Mouse (Mus musculus): ENCODE measurements around the gene Nlgn1. TPM values are rescaled to one million over a fixed set of nuclear protein-coding genes. Genes with fewer than 3 reads are reported as not detected.

Gene Nlgn1
- polyA plus RNA-seq, 1 experiment, result 0.15 TPM

GRCm38 (mm10) chr3:26216231-26216630, 116.0 kb downstream of the Nlgn1 start:
- no peak overlapping the region for H3K4me3 ChIP-seq (replicated peaks; ENCODE audit: extremely low read depth, low read depth, low read length)
- no peaks in the 10 kb centered on the region for H3K4me1 ChIP-seq (ENCODE audit: control insufficient read depth, insufficient read depth, low read length)
- 68% methylated on average over 5 of the region's 5 CpGs for WGBS
- no peak for TF ChIP-seq CTCF (IDR thresholded peaks at IDR 0.05; ENCODE audit: insufficient read depth, low read length)
- TF ChIP-seq POLR2A (IDR thresholded peaks at IDR 0.05; ENCODE audit: borderline replicate concordance, extremely low read depth, low read depth, low read length), result no peak
- no peak for DNase-seq

DNA sequence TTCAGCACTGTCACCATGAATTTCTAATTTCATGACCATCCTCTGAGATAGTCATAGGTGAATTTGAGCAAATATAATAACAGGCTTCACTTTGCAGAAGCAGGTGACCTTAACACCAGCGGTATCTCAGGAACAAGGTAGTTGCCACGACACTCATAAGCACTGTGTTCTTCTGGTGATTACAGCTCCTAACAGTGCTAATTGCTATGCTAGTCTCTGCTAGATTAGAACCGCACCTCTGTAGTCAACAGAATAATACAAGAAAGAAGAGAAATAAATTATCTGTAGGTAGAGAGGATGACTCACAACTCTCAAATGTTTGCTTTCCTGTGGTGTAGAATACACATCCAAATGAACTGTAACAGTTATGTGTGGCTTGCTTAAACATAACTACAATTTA, 129.6 kb downstream of the Nlgn1 start:
- 78% methylated on average over 3 of the region's 3 CpGs for WGBS
- Histone ChIP-seq H3K4me3 (replicated peaks; ENCODE audit: extremely low read depth, low read depth, low read length) (no peak overlapping the region), H3K4me1 (ENCODE audit: control insufficient read depth, insufficient read depth, low read length) (no peaks in the 10 kb centered on the region)
- TF ChIP-seq CTCF (IDR thresholded peaks at IDR 0.05; ENCODE audit: insufficient read depth, low read length), result no peak
- DNase-seq, result no peak

GRCm38 (mm10) chr3:26201410-26201809, 130.8 kb downstream of the Nlgn1 start:
- Histone ChIP-seq H3K4me1 (ENCODE audit: control insufficient read depth, insufficient read depth, low read length) (no peaks in the 10 kb centered on the region), H3K4me3 (replicated peaks; ENCODE audit: extremely low read depth, low read depth, low read length) (no peak overlapping the region)
- no peak for DNase-seq
- TF ChIP-seq CTCF (IDR thresholded peaks at IDR 0.05; ENCODE audit: insufficient read depth, low read length) (no peak), POLR2A (IDR thresholded peaks at IDR 0.05; ENCODE audit: borderline replicate concordance, extremely low read depth, low read depth, low read length) (no peak)
- WGBS, result 31% methylated on average over 1 of the region's 1 CpGs

DNA sequence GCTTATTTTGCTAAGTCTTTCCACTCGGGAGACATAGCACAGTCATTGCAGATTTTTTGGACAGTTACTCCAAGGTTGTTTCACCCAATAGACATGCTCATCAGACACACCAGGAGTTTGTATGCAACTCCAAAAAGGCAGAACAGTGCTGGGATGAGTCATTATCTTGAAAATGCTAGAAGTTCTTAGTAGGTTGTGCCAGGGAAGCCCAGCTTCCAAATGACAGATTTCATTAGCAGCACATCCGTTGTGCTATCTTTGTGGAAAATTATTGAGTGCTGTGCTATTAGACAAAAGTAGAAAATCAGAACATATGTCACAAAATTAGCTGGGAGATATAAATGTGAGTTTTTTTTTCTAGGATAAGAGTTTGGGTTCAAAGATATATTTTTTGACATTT, 137.3 kb downstream of the Nlgn1 start:
- 51% methylated on average over 2 of the region's 2 CpGs for WGBS
- no peak overlapping the region for H3K4me3 ChIP-seq (replicated peaks; ENCODE audit: extremely low read depth, low read depth, low read length)

DNA sequence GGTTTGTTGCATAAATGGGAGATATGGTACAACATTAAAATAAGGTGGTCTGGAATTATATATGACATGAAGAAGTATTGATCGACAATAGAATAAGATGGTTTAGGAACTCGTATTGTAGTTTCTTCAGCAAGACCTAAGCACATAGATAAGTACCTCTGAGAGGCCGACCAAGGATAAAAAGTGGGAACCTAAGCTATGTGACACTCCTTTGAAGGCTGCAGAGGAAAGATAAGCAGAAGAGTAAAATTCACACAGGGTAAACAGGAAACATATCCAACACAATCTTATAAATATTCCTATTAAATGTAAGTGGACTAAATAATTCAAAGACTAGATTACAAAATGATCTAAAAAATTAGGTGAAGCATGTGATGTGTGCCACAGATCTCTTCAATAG, 151.2 kb downstream of the Nlgn1 start:
- DNase-seq, result no peak
- Histone ChIP-seq H3K4me3 (replicated peaks; ENCODE audit: extremely low read depth, low read depth, low read length) (no peak overlapping the region), H3K4me1 (ENCODE audit: control insufficient read depth, insufficient read depth, low read length) (no peaks in the 10 kb centered on the region)
- 82% methylated on average over 3 of the region's 3 CpGs for WGBS
- TF ChIP-seq CTCF (IDR thresholded peaks at IDR 0.05; ENCODE audit: insufficient read depth, low read length) (no peak), POLR2A (IDR thresholded peaks at IDR 0.05; ENCODE audit: borderline replicate concordance, extremely low read depth, low read depth, low read length) (no peak)

More for the DNA sequence above, 137.3 kb downstream of the Nlgn1 start:
- no peaks in the 10 kb centered on the region for H3K4me1 ChIP-seq (ENCODE audit: control insufficient read depth, insufficient read depth, low read length)
- no peak for TF ChIP-seq POLR2A (IDR thresholded peaks at IDR 0.05; ENCODE audit: borderline replicate concordance, extremely low read depth, low read depth, low read length)
- no peak for TF ChIP-seq CTCF (IDR thresholded peaks at IDR 0.05; ENCODE audit: insufficient read depth, low read length)
- no peak for DNase-seq

GRCm38 (mm10) chr3:26175371-26175770, 156.9 kb downstream of the Nlgn1 start:
- 89% methylated on average over 4 of the region's 4 CpGs for WGBS
- TF ChIP-seq CTCF (IDR thresholded peaks at IDR 0.05; ENCODE audit: insufficient read depth, low read length), result no peak
- no peak for TF ChIP-seq POLR2A (IDR thresholded peaks at IDR 0.05; ENCODE audit: borderline replicate concordance, extremely low read depth, low read depth, low read length)

DNA sequence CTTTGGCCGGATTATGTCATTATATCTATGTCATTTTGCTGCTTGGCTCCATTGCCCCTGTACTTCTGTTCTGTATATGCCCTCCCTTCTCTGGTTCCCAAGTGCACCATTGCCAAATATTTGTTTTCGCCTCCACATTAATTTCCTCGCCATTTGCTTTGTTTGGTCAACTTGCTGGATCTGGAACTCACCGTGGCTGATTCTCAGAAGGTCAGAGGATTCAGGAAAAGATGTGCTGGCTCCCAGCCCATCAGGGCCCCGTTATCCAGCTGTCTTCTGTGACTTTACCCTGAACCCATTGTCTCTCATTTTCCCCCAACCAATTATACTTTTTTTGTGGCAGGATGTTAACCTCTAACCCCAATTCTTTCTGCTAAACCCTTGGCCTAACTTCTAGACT, 158.0 kb downstream of the Nlgn1 start:
- Histone ChIP-seq H3K4me3 (replicated peaks; ENCODE audit: extremely low read depth, low read depth, low read length) (no peak overlapping the region), H3K4me1 (ENCODE audit: control insufficient read depth, insufficient read depth, low read length) (no peaks in the 10 kb centered on the region)
- TF ChIP-seq POLR2A (IDR thresholded peaks at IDR 0.05; ENCODE audit: borderline replicate concordance, extremely low read depth, low read depth, low read length) (no peak), CTCF (IDR thresholded peaks at IDR 0.05; ENCODE audit: insufficient read depth, low read length) (no peak)
- no peak for DNase-seq
- 38% methylated on average over 5 of the region's 5 CpGs for WGBS

More at GRCm38 (mm10) chr3:26175371-26175770, 156.9 kb downstream of the Nlgn1 start:
- no peak for DNase-seq
- Histone ChIP-seq H3K4me3 (replicated peaks; ENCODE audit: extremely low read depth, low read depth, low read length) (no peak overlapping the region), H3K4me1 (ENCODE audit: control insufficient read depth, insufficient read depth, low read length) (no peaks in the 10 kb centered on the region)

GRCm38 (mm10) chr3:26173613-26174012, 158.6 kb downstream of the Nlgn1 start:
- WGBS, result 74% methylated on average over 3 of the region's 3 CpGs
- TF ChIP-seq CTCF (IDR thresholded peaks at IDR 0.05; ENCODE audit: insufficient read depth, low read length) (no peak), POLR2A (IDR thresholded peaks at IDR 0.05; ENCODE audit: borderline replicate concordance, extremely low read depth, low read depth, low read length) (no peak)
- no peak overlapping the region for H3K4me3 ChIP-seq (replicated peaks; ENCODE audit: extremely low read depth, low read depth, low read length)

GRCm38 (mm10) chr3:26166711-26167110, 165.5 kb downstream of the Nlgn1 start:
- TF ChIP-seq POLR2A (IDR thresholded peaks at IDR 0.05; ENCODE audit: borderline replicate concordance, extremely low read depth, low read depth, low read length) (no peak), CTCF (IDR thresholded peaks at IDR 0.05; ENCODE audit: insufficient read depth, low read length) (no peak)
- no peak overlapping the region for H3K4me3 ChIP-seq (replicated peaks; ENCODE audit: extremely low read depth, low read depth, low read length)
- H3K4me1 ChIP-seq (ENCODE audit: control insufficient read depth, insufficient read depth, low read length), result no peaks in the 10 kb centered on the region
- 65% methylated on average over 8 of the region's 8 CpGs for WGBS
- DNase-seq, result no peak

More at GRCm38 (mm10) chr3:26173613-26174012, 158.6 kb downstream of the Nlgn1 start:
- no peaks in the 10 kb centered on the region for H3K4me1 ChIP-seq (ENCODE audit: control insufficient read depth, insufficient read depth, low read length)
- DNase-seq, result no peak

- DNase-seq, result no peak
- H3K4me1 ChIP-seq (ENCODE audit: control insufficient read depth, insufficient read depth, low read length), result no peaks in the 10 kb centered on the region
- H3K4me3 ChIP-seq (replicated peaks; ENCODE audit: extremely low read depth, low read depth, low read length), result no peak overlapping the region
Measured at GRCm38 (mm10) chr3:26153782-26154181, 178.5 kb downstream of the Nlgn1 start.

More at GRCm38 (mm10) chr3:26153782-26154181, 178.5 kb downstream of the Nlgn1 start:
- no peak for TF ChIP-seq CTCF (IDR thresholded peaks at IDR 0.05; ENCODE audit: insufficient read depth, low read length)
- no peak for TF ChIP-seq POLR2A (IDR thresholded peaks at IDR 0.05; ENCODE audit: borderline replicate concordance, extremely low read depth, low read depth, low read length)
- 16% methylated on average over 9 of the region's 9 CpGs for WGBS
